Mouse (Mus musculus) E14TG2a.4 (cell line): ENCODE data around the gene Adcy5.

ENCODE experiments used
- H3K27me3 ChIP-seq: 2 replicates; pipeline ENCODE4 v1.6.1; 2014; ENCODE audit warnings: low read length, control low read depth; ENCODE audit not compliant: insufficient read depth
- H3K36me3 ChIP-seq: 2 replicates; pipeline ENCODE4 v1.6.1; 2014; ENCODE audit warnings: low read length, control low read depth; ENCODE audit not compliant: insufficient read depth
- H3K4me1 ChIP-seq: replicated peaks from 2 replicates; pipeline ENCODE4 v1.6.1; 2014; ENCODE audit warnings: low read depth, low read length, control low read depth
- H3K4me3 ChIP-seq: replicated peaks from 2 replicates; pipeline ENCODE4 v1.5.1; 2014; ENCODE audit warnings: mild to moderate bottlenecking, low read length
- H3K9me3 ChIP-seq: 2 replicates; pipeline ENCODE4 v1.6.1; 2014; ENCODE audit warnings: low read length, control low read depth
- CTCF ChIP-seq: conservative IDR thresholded peaks from 2 replicates; pipeline ENCODE4 v1.5.1; 2014; ENCODE audit warnings: low read length
- NANOG ChIP-seq: IDR thresholded peaks from 2 replicates; pipeline ENCODE4 v1.6.1; 2014; ENCODE audit warnings: borderline replicate concordance, low read length, mixed read lengths
- POU5F1 ChIP-seq: IDR thresholded peaks from 2 replicates; pipeline ENCODE4 v1.6.1; 2014; ENCODE audit warnings: low read length, borderline replicate concordance

Gene Adcy5

GRCm38 (mm10) chr16:35116328-35116956 lies 38.2 kb upstream of the Adcy5 start:
- Histone ChIP-seq H3K36me3 (no peaks in the 10 kb centered on the region), H3K9me3 (peaks cover 11% of the 10 kb centered on the region), H3K4me1 (peaks cover 11% of the 10 kb centered on the region), H3K27me3 (peaks cover 2% of the 10 kb centered on the region; the same call in 1 of the 2 replicates), H3K4me3 (no peak overlapping the region)
- TF ChIP-seq CTCF = no peak

GRCm38 (mm10) chr16:35117436-35117835 lies 37.2 kb upstream of the Adcy5 start:
- Histone ChIP-seq H3K4me3 (no peak overlapping the region), H3K36me3 (no peaks in the 10 kb centered on the region), H3K27me3 (peaks cover 2% of the 10 kb centered on the region; the same call in 1 of the 2 replicates), H3K9me3 (peaks cover 11% of the 10 kb centered on the region), H3K4me1 (peaks cover 8% of the 10 kb centered on the region)
- TF ChIP-seq NANOG = no peak
- no peak for TF ChIP-seq POU5F1
- TF ChIP-seq CTCF = no peak

- Histone ChIP-seq H3K27me3 (peaks cover 11% of the 10 kb centered on the region), H3K4me1 (peaks cover 10% of the 10 kb centered on the region)
Measured at GRCm38 (mm10) chr16:35120603-35121002, 34.1 kb upstream of the Adcy5 start.

GRCm38 (mm10) chr16:35127270-35127669 lies 27.4 kb upstream of the Adcy5 start:
- Histone ChIP-seq H3K27me3 (peaks cover 29% of the 10 kb centered on the region), H3K4me3 (no peak overlapping the region), H3K36me3 (no peaks in the 10 kb centered on the region), H3K9me3 (no peaks in the 10 kb centered on the region), H3K4me1 (peaks cover 10% of the 10 kb centered on the region)
- TF ChIP-seq POU5F1 (no peak), CTCF (no peak), NANOG (no peak)

More at GRCm38 (mm10) chr16:35120603-35121002, 34.1 kb upstream of the Adcy5 start:
- Histone ChIP-seq H3K4me3 (no peak overlapping the region), H3K36me3 (no peaks in the 10 kb centered on the region), H3K9me3 (peaks cover 11% of the 10 kb centered on the region)
- no peak for TF ChIP-seq POU5F1
- TF ChIP-seq NANOG = no peak
- TF ChIP-seq CTCF = no peak

- H3K27me3 ChIP-seq = peaks cover 25% of the 10 kb centered on the region
- TF ChIP-seq POU5F1 (no peak), CTCF (no peak), NANOG (no peak)
- H3K4me3 ChIP-seq = no peak overlapping the region
- no peaks in the 10 kb centered on the region for H3K9me3 ChIP-seq
- no peaks in the 10 kb centered on the region for H3K36me3 ChIP-seq
- H3K4me1 ChIP-seq = no peaks in the 10 kb centered on the region
Measured at GRCm38 (mm10) chr16:35130172-35130571, 24.5 kb upstream of the Adcy5 start.

GRCm38 (mm10) chr16:35139416-35139815 lies 15.3 kb upstream of the Adcy5 start:
- Histone ChIP-seq H3K4me3 (no peak overlapping the region), H3K4me1 (no peaks in the 10 kb centered on the region), H3K27me3 (peaks cover 18% of the 10 kb centered on the region; the same call in 1 of the 2 replicates), H3K36me3 (no peaks in the 10 kb centered on the region), H3K9me3 (peaks cover 2% of the 10 kb centered on the region)
- no peak for TF ChIP-seq NANOG
- no peak for TF ChIP-seq CTCF
- TF ChIP-seq POU5F1 = no peak

GRCm38 (mm10) chr16:35139873-35140619 lies 14.6 kb upstream of the Adcy5 start:
- no peaks in the 10 kb centered on the region for H3K4me1 ChIP-seq
- H3K9me3 ChIP-seq = peaks cover 9% of the 10 kb centered on the region
- peaks cover 18% of the 10 kb centered on the region; the same call in 1 of the 2 replicates for H3K27me3 ChIP-seq
- TF ChIP-seq NANOG (no peak), CTCF (no peak), POU5F1 (no peak)
- no peak overlapping the region for H3K4me3 ChIP-seq
- no peaks in the 10 kb centered on the region for H3K36me3 ChIP-seq

GRCm38 (mm10) chr16:35140620-35140975 lies 14.1 kb upstream of the Adcy5 start:
- TF ChIP-seq POU5F1 (no peak), CTCF (no peak), NANOG (no peak)
- peaks cover 18% of the 10 kb centered on the region; the same call in 1 of the 2 replicates for H3K27me3 ChIP-seq
- peaks cover 14% of the 10 kb centered on the region for H3K9me3 ChIP-seq
- no peaks in the 10 kb centered on the region for H3K36me3 ChIP-seq
- no peak overlapping the region for H3K4me3 ChIP-seq
- no peaks in the 10 kb centered on the region for H3K4me1 ChIP-seq

GRCm38 (mm10) chr16:35141839-35142238 lies 12.8 kb upstream of the Adcy5 start:
- peaks cover 18% of the 10 kb centered on the region; the same call in 1 of the 2 replicates for H3K27me3 ChIP-seq
- no peak for TF ChIP-seq NANOG
- no peak for TF ChIP-seq POU5F1
- no peak for TF ChIP-seq CTCF

More at GRCm38 (mm10) chr16:35141839-35142238, 12.8 kb upstream of the Adcy5 start:
- no peaks in the 10 kb centered on the region for H3K36me3 ChIP-seq
- no peak overlapping the region for H3K4me3 ChIP-seq
- H3K4me1 ChIP-seq = peaks cover 8% of the 10 kb centered on the region
- H3K9me3 ChIP-seq = peaks cover 19% of the 10 kb centered on the region
